Mouse (Mus musculus): ENCODE data around the gene Syt14. TPM values are rescaled to one million over a fixed set of nuclear protein-coding genes. Genes with fewer than 3 reads are reported as not detected.

Gene Syt14
- total RNA-seq, 1 experiment = 8.5 TPM

DNA sequence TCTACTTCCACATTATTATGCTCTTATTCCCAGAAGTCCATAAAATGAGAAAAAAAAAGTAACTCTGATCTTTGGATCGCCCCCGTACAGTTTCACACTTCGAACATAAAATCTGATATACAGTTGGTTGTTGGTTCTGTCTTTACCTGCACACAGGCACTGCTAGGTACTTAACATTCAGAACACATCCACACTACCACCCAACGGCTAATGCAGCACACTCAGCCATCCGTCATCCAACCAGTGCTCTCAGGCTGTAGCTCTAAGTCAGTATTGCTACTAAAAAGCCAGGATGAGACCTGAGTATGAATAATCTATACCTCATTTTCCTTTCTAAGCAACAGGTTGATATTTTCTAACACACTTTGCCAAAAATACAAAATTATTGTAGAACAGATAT, 73.3 kb downstream of the Syt14 start:
- no peak overlapping the region for H3K9ac ChIP-seq (ENCODE audit: insufficient read depth, low read depth, low read length, poor library complexity, severe bottlenecking)
- TF ChIP-seq ZNF384 (IDR thresholded peaks at IDR 0.05; ENCODE audit: low read depth, low read length) = no peak
- no peak for TF ChIP-seq MAFK (IDR thresholded peaks at IDR 0.05; ENCODE audit: insufficient read depth, low read depth, low read length)
- TF ChIP-seq ZC3H11A (IDR thresholded peaks at IDR 0.05; ENCODE audit: borderline replicate concordance, low read depth, low read length) = no peak
- no peak for TF ChIP-seq CHD2 (IDR thresholded peaks at IDR 0.05; ENCODE audit: low read depth, low read length)
- no peak for TF ChIP-seq HCFC1 (IDR thresholded peaks at IDR 0.05; ENCODE audit: borderline replicate concordance, insufficient read depth, low read length)
- H3K4me3 ChIP-seq (ENCODE audit: insufficient read depth in 1 of 2, low read depth in 1 of 2, low read length in 2 of 2, poor library complexity in 1 of 2, severe bottlenecking in 1 of 2) = no peak overlapping the region
- no peak overlapping the region for H3K27ac ChIP-seq (ENCODE audit: insufficient read depth, low read depth, low read length, poor library complexity, severe bottlenecking)
- H3K36me3 ChIP-seq (ENCODE audit: control insufficient read depth, insufficient read depth, low read length, poor library complexity, severe bottlenecking) = peaks cover 3% of the 10 kb centered on the region; the same call in 1 of the 2 replicates
- no peaks in the 10 kb centered on the region for H3K9me3 ChIP-seq (ENCODE audit: control insufficient read depth, insufficient read depth, low read depth, low read length)
- DNase-seq (ENCODE audit: low read depth, low spot score) = no peak
- H3K4me1 ChIP-seq (ENCODE audit: control insufficient read depth in 2 of 2, insufficient read depth in 2 of 2, low read length in 2 of 2, poor library complexity in 1 of 2) = no peaks in the 10 kb centered on the region
- in situ Hi-C loops (cut with MboI; ENCODE audit: low sequenced_read_pairs in 2 of 2, unreplicated experiment in 2 of 2) = no loop called here

- no peak for DNase-seq (ENCODE audit: low read depth, low spot score)
- in situ Hi-C loops (cut with MboI; ENCODE audit: low sequenced_read_pairs in 2 of 2, unreplicated experiment in 2 of 2) = no loop called here
- Histone ChIP-seq H3K9me3 (ENCODE audit: control insufficient read depth, insufficient read depth, low read depth, low read length) (peaks cover 3% of the 10 kb centered on the region; the same call in 1 of the 2 replicates), H3K4me3 (ENCODE audit: insufficient read depth in 1 of 2, low read depth in 1 of 2, low read length in 2 of 2, poor library complexity in 1 of 2, severe bottlenecking in 1 of 2) (no peak overlapping the region), H3K27ac (ENCODE audit: insufficient read depth, low read depth, low read length, poor library complexity, severe bottlenecking) (no peak overlapping the region), H3K36me3 (ENCODE audit: control insufficient read depth, insufficient read depth, low read length, poor library complexity, severe bottlenecking) (no peaks in the 10 kb centered on the region), H3K4me1 (ENCODE audit: control insufficient read depth in 2 of 2, insufficient read depth in 2 of 2, low read length in 2 of 2, poor library complexity in 1 of 2) (no peaks in the 10 kb centered on the region), H3K9ac (ENCODE audit: insufficient read depth, low read depth, low read length, poor library complexity, severe bottlenecking) (no peak overlapping the region)
- TF ChIP-seq HCFC1 (IDR thresholded peaks at IDR 0.05; ENCODE audit: borderline replicate concordance, insufficient read depth, low read length) = no peak
- no peak for TF ChIP-seq ZC3H11A (IDR thresholded peaks at IDR 0.05; ENCODE audit: borderline replicate concordance, low read depth, low read length)
- no peak for TF ChIP-seq MAFK (IDR thresholded peaks at IDR 0.05; ENCODE audit: insufficient read depth, low read depth, low read length)
- no peak for TF ChIP-seq CHD2 (IDR thresholded peaks at IDR 0.05; ENCODE audit: low read depth, low read length)
- no peak for TF ChIP-seq ZNF384 (IDR thresholded peaks at IDR 0.05; ENCODE audit: low read depth, low read length)
Observed at GRCm38 (mm10) chr1:192947839-192948173, 87.8 kb downstream of the Syt14 start.

- no peaks in the 10 kb centered on the region for H3K9me3 ChIP-seq (ENCODE audit: control insufficient read depth, insufficient read depth, low read depth, low read length)
- no peak for DNase-seq (ENCODE audit: low read depth, low spot score)
- H3K36me3 ChIP-seq (ENCODE audit: control insufficient read depth, insufficient read depth, low read length, poor library complexity, severe bottlenecking) = no peaks in the 10 kb centered on the region
- no peak overlapping the region for H3K4me3 ChIP-seq (ENCODE audit: insufficient read depth in 1 of 2, low read depth in 1 of 2, low read length in 2 of 2, poor library complexity in 1 of 2, severe bottlenecking in 1 of 2)
- H3K4me1 ChIP-seq (ENCODE audit: control insufficient read depth in 2 of 2, insufficient read depth in 2 of 2, low read length in 2 of 2, poor library complexity in 1 of 2) = no peaks in the 10 kb centered on the region
- H3K9ac ChIP-seq (ENCODE audit: insufficient read depth, low read depth, low read length, poor library complexity, severe bottlenecking) = no peak overlapping the region
- TF ChIP-seq CHD2 (IDR thresholded peaks at IDR 0.05; ENCODE audit: low read depth, low read length) (no peak), ZNF384 (IDR thresholded peaks at IDR 0.05; ENCODE audit: low read depth, low read length) (no peak), ZC3H11A (IDR thresholded peaks at IDR 0.05; ENCODE audit: borderline replicate concordance, low read depth, low read length) (no peak), HCFC1 (IDR thresholded peaks at IDR 0.05; ENCODE audit: borderline replicate concordance, insufficient read depth, low read length) (no peak), MAFK (IDR thresholded peaks at IDR 0.05; ENCODE audit: insufficient read depth, low read depth, low read length) (no peak)
- no peak overlapping the region for H3K27ac ChIP-seq (ENCODE audit: insufficient read depth, low read depth, low read length, poor library complexity, severe bottlenecking)
- in situ Hi-C loops (cut with MboI; ENCODE audit: low sequenced_read_pairs in 2 of 2, unreplicated experiment in 2 of 2) = no loop called here
Observed at GRCm38 (mm10) chr1:192947170-192947838, 88.3 kb downstream of the Syt14 start.

- in situ Hi-C loops (cut with MboI; ENCODE audit: low sequenced_read_pairs in 2 of 2, unreplicated experiment in 2 of 2) = no loop called here
- H3K4me3 ChIP-seq (ENCODE audit: insufficient read depth in 1 of 2, low read depth in 1 of 2, low read length in 2 of 2, poor library complexity in 1 of 2, severe bottlenecking in 1 of 2) = no peak overlapping the region
Observed at GRCm38 (mm10) chr1:192939033-192939432, 96.5 kb downstream of the Syt14 start.

More at GRCm38 (mm10) chr1:192939033-192939432, 96.5 kb downstream of the Syt14 start:
- Histone ChIP-seq H3K9ac (ENCODE audit: insufficient read depth, low read depth, low read length, poor library complexity, severe bottlenecking) (no peak overlapping the region), H3K4me1 (ENCODE audit: control insufficient read depth in 2 of 2, insufficient read depth in 2 of 2, low read length in 2 of 2, poor library complexity in 1 of 2) (no peaks in the 10 kb centered on the region), H3K36me3 (ENCODE audit: control insufficient read depth, insufficient read depth, low read length, poor library complexity, severe bottlenecking) (no peaks in the 10 kb centered on the region), H3K9me3 (ENCODE audit: control insufficient read depth, insufficient read depth, low read depth, low read length) (no peaks in the 10 kb centered on the region), H3K27ac (ENCODE audit: insufficient read depth, low read depth, low read length, poor library complexity, severe bottlenecking) (no peak overlapping the region)
- no peak for DNase-seq (ENCODE audit: low read depth, low spot score)
- TF ChIP-seq HCFC1 (IDR thresholded peaks at IDR 0.05; ENCODE audit: borderline replicate concordance, insufficient read depth, low read length) = no peak
- no peak for TF ChIP-seq ZC3H11A (IDR thresholded peaks at IDR 0.05; ENCODE audit: borderline replicate concordance, low read depth, low read length)
- no peak for TF ChIP-seq CHD2 (IDR thresholded peaks at IDR 0.05; ENCODE audit: low read depth, low read length)
- TF ChIP-seq MAFK (IDR thresholded peaks at IDR 0.05; ENCODE audit: insufficient read depth, low read depth, low read length) = no peak
- TF ChIP-seq ZNF384 (IDR thresholded peaks at IDR 0.05; ENCODE audit: low read depth, low read length) = no peak

Measured in ES-E14 (cell line).